Mouse (Mus musculus) heart, adult 2 months (tissue): Measurements from ENCODE around the gene D630003M21Rik. TPM values are rescaled to one million over a fixed set of nuclear protein-coding genes. Genes with fewer than 3 reads are reported as not detected.

Experiments used
- DNase-seq, 2 experiments: peaks; one replicate each; pipeline ENCODE4 v3.0.0; 2021
- H3K27ac ChIP-seq: fragments of 200-600 bp; 2 replicates; pipeline ENCODE4 v1.8.1; 2022
- H3K27me3 ChIP-seq: fragments of 200-500 bp; 2 replicates; pipeline ENCODE4 v1.6.1; 2012; ENCODE audit warnings: mild to moderate bottlenecking, low read length, inconsistent platforms, mixed read lengths; ENCODE audit not compliant: control insufficient read depth, insufficient read depth
- H3K36me3 ChIP-seq: fragments of 200-500 bp; 2 replicates; pipeline ENCODE4 v1.6.1; 2012; ENCODE audit warnings: low read length, inconsistent platforms; ENCODE audit not compliant: control insufficient read depth, insufficient read depth
- H3K4me1 ChIP-seq: fragments of 200-500 bp; 2 replicates; pipeline ENCODE4 v1.6.1; 2011; ENCODE audit warnings: low read length; ENCODE audit not compliant: control insufficient read depth, insufficient read depth
- H3K4me3 ChIP-seq: fragments of 200-600 bp; 2 replicates; pipeline ENCODE4 v1.8.1; 2022
- H3K79me2 ChIP-seq: fragments of 200-500 bp; replicated peaks from 2 replicates; pipeline ENCODE4 v1.6.1; 2012; ENCODE audit warnings: mild to moderate bottlenecking, inconsistent platforms, low read length, moderate library complexity, mixed read lengths; ENCODE audit not compliant: control insufficient read depth, insufficient read depth
- H3K9ac ChIP-seq: fragments of 200-500 bp; 2 replicates; pipeline ENCODE4 v1.6.1; 2012; ENCODE audit warnings: low read depth, mild to moderate bottlenecking, control low read depth, inconsistent platforms, low read length, mixed read lengths
- CTCF ChIP-seq: fragments of 200-600 bp; IDR thresholded peaks from 2 replicates; pipeline ENCODE4 v1.8.1; 2022; ENCODE audit warnings: antibody characterized with exemption, mild to moderate bottlenecking, moderate library complexity
- EP300 ChIP-seq: fragments of 200-500 bp; IDR thresholded peaks from 2 replicates; pipeline ENCODE4 v1.6.1; 2011; ENCODE audit warnings: low read depth, low read length, control low read depth; ENCODE audit not compliant: insufficient read depth
- POLR2A ChIP-seq: fragments of 200-500 bp; IDR thresholded peaks from 2 replicates; pipeline ENCODE4 v1.6.1; 2011; ENCODE audit warnings: mild to moderate bottlenecking, low read depth, low read length, control low read depth; ENCODE audit not compliant: insufficient read depth
- WGBS: fragments of 180-500 bp; shearing (Covaris S2); methylation state at CpG from one replicate; pipeline ENCODE4 v1.1.7; 2018; 5-methylcytosine and 5-hydroxymethylcytosine counted together
- intact Hi-C: fragments of 180-260 bp; cut with DNase I; formaldehyde crosslinking; loops from one replicate; pipeline ENCODE4 v1.15.1; 2025
- polyA plus RNA-seq: library from polyadenylated mRNA; depleted of rRNA; stranded (reverse); fragments of >200 nt; gene quantifications from 2 replicates; pipeline ENCODE4 v1.2.3, GENCODE M21; 2012
- total RNA-seq, 2 experiments: library from RNA; stranded (reverse); gene quantifications; 2 replicates each; pipeline ENCODE4 v1.2.3; 2021

D630003M21Rik gene
- total and polyA plus RNA-seq, 3 experiments: 4.6 to 6.7 (median 6.6) TPM

- WGBS: 71% methylated on average over 5 of the region's 5 CpGs
- no peak overlapping the region for H3K27ac ChIP-seq
- no peaks in the 10 kb centered on the region for H3K79me2 ChIP-seq
- TF ChIP-seq CTCF (no peak), POLR2A (no peak)
- H3K9ac ChIP-seq: no peak overlapping the region
- DNase-seq: no peak
- no peaks in the 10 kb centered on the region for H3K27me3 ChIP-seq
- intact Hi-C loops: no loop called here
- H3K36me3 ChIP-seq: no peaks in the 10 kb centered on the region
- H3K4me3 ChIP-seq: no peak overlapping the region
- peaks cover 1% of the 10 kb centered on the region; the same call in 1 of the 2 replicates for H3K4me1 ChIP-seq
Measured at GRCm38 (mm10) chr2:158253806-158254205, 24.8 kb upstream of the D630003M21Rik start.

DNA sequence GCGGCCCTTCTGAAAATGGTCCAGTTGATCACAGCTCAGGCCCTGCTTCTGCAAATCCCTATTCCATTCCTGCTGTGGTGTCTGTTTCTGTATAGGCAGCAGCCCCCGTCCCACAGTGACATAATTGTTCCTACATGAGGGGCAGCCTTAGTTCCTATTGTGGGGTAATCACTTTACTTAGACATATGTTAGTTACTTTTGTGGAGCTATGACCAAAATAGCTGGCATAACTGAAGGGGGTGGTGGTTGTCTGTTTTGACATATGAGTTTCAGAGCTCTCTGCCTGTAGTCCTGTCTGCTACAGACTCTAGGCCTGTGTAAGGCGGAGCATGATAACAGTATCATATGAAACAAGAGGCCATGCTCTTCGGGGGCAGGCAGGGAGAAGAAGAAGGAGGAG, 21.5 kb upstream of the D630003M21Rik start:
- H3K4me3 ChIP-seq: no peak overlapping the region
- H3K9ac ChIP-seq: no peak overlapping the region
- DNase-seq: no peak
- no peaks in the 10 kb centered on the region for H3K36me3 ChIP-seq
- intact Hi-C loops: no loop called here
- no peak for TF ChIP-seq EP300
- 79% methylated on average over 4 of the region's 4 CpGs for WGBS
- no peaks in the 10 kb centered on the region for H3K27me3 ChIP-seq
- H3K27ac ChIP-seq: no peak overlapping the region
- peaks cover 4% of the 10 kb centered on the region for H3K4me1 ChIP-seq
- H3K79me2 ChIP-seq: no peaks in the 10 kb centered on the region

GRCm38 (mm10) chr2:158248318-158248717, 19.3 kb upstream of the D630003M21Rik start:
- Histone ChIP-seq H3K27ac (peak overlapping the region; percentile 56), H3K9ac (no peak overlapping the region), H3K4me3 (no peak overlapping the region), H3K79me2 (no peaks in the 10 kb centered on the region), H3K4me1 (peaks cover 4% of the 10 kb centered on the region), H3K27me3 (no peaks in the 10 kb centered on the region), H3K36me3 (no peaks in the 10 kb centered on the region)
- WGBS: 16% methylated on average over 7 of the region's 7 CpGs
- DNase-seq: peak; percentile 69 to 72
- TF ChIP-seq CTCF (no peak), EP300 (peak; percentile 86; the same call in 1 of the 2 replicates), POLR2A (no peak)
- intact Hi-C loops: no loop called here

GRCm38 (mm10) chr2:158247852-158248251, 18.8 kb upstream of the D630003M21Rik start:
- H3K4me3 ChIP-seq: no peak overlapping the region
- no peaks in the 10 kb centered on the region for H3K27me3 ChIP-seq
- H3K79me2 ChIP-seq: no peaks in the 10 kb centered on the region
- H3K9ac ChIP-seq: no peak overlapping the region
- intact Hi-C loops: no loop called here
- H3K4me1 ChIP-seq: peaks cover 4% of the 10 kb centered on the region
- H3K27ac ChIP-seq: peak overlapping the region; percentile 56
- TF ChIP-seq EP300 (no peak), POLR2A (no peak), CTCF (no peak)
- H3K36me3 ChIP-seq: no peaks in the 10 kb centered on the region
- no peak for DNase-seq
- 64% methylated on average over 6 of the region's 6 CpGs for WGBS

DNA sequence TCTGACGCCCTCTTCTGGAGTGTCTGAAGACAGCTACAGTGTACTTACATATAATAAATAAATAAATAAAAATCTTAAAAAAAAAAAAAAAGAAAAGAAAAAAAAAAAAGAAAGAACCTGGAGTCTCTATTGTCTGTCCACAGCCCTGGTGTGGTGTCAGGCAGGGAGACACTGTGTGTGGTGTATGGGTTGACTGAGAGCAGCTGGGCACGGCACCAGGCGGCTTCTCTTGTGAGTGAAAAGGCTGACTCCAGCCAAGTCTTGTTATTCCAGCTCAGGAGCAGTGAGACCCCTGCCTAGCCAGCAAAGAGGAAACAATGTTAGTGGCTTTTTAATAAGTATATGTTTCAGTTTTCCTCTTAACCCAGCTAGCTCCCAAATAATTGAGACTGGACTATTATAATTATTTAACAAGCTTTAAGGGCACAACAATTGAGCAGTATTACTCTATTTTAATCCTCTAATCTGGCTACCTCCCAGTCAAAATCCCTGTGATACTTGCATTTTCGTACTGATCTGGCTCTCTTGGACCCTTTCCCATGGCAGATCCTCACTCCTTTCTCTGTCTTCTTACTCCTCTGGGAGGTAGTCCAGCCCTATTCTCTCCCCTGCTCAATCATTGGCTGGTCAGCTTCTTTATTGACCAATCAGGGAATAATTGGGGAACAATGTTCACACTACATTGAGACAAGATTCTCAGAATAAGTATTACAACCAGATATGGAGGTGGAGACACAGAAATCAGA, 16.2 kb upstream of the D630003M21Rik start:
- intact Hi-C loops: no loop called here
- Histone ChIP-seq H3K4me3 (no peak overlapping the region), H3K9ac (no peak overlapping the region), H3K4me1 (peaks cover 4% of the 10 kb centered on the region), H3K27me3 (no peaks in the 10 kb centered on the region), H3K27ac (no peak overlapping the region), H3K36me3 (no peaks in the 10 kb centered on the region), H3K79me2 (no peaks in the 10 kb centered on the region)
- no peak for DNase-seq
- WGBS: 68% methylated on average over 4 of the region's 4 CpGs
- TF ChIP-seq CTCF: no peak
- TF ChIP-seq POLR2A: no peak

DNA sequence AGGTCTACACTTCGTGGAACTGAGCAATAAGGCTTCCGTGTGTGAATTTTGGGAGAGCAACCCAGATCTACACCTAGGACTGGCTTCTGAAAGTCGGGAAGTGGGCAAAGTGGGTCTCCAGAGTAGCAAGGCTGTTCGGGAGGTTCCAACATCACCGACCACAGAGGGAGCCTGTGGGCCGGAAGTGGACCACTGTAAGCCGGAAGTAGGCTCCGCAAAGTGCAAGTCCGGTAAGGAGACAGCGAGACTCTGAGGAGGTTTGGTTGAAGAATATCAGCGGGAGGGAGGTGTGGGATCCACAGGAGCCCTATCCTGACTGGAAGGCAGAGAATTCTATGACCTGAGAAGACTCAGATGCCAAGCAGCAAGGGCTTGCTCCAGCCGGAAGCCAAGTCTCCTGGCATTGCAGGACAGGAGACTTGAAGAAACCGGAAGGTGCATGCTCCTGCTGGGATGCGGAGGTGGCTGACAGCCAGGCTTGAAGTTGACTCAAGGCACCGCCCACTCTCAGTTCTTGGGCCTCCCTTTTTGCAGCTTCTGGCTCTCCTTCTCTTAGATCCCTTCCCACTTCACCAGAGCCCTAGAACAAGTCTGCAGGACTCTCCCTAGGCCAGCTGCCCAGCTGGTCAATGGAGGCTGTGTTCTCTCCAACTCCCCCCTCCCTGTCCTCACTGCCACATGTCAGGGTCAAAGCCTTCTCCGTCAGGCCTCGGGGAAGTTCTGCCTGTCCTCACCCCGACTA, 14.3 kb upstream of the D630003M21Rik start:
- Histone ChIP-seq H3K9ac (no peak overlapping the region), H3K36me3 (no peaks in the 10 kb centered on the region), H3K4me1 (peaks cover 4% of the 10 kb centered on the region), H3K27ac (peak overlapping the region; percentile 52), H3K27me3 (no peaks in the 10 kb centered on the region), H3K79me2 (no peaks in the 10 kb centered on the region), H3K4me3 (no peak overlapping the region)
- peak; percentile 70 to 72 for DNase-seq
- TF ChIP-seq CTCF (no peak), POLR2A (no peak; the same call in 1 of the 2 replicates), EP300 (no peak)
- intact Hi-C loops: no loop called here
- WGBS: 56% methylated on average over 18 of the region's 18 CpGs
